In genomic region chr6:145880609-145881008, GRCm38 (mm10) we compare ENCODE assay signal across 28 mouse cellular contexts. TPM values are rescaled to one million over a fixed set of nuclear protein-coding genes. Genes with fewer than 3 reads are reported as not detected.
"Had no signal": no experiment of that assay in that cellular context is flagged by ENCODE, and none has a peak within 500 bp of the region (broad histone marks: within the 10 kb centered on the region; RNA-seq: fewer than 3 reads in every experiment).

No protein-coding gene starts in this region.

- H3K27ac ChIP-seq: embryonic facial prominence, embryonic 10.5 days; embryonic facial prominence, embryonic 12.5 days; embryonic facial prominence, embryonic 13.5 days; embryonic facial prominence, embryonic 15.5 days; forebrain, embryonic 10.5 days; forebrain, embryonic 12.5 days; forebrain, embryonic 13.5 days; forebrain, embryonic 15.5 days; heart, adult 2 months had no signal

- DNase-seq: cerebellum, adult 2 months; cerebellum, adult 8-10 months; cerebellum, adult 9-10 months; cerebellum, adult 9-11 months; cerebellum, postnatal 10 days; cerebellum, postnatal 14 days; cerebellum, postnatal 25 days; cerebellum, postnatal 36 days; embryo, embryonic 11 days; forebrain, postnatal 0 days; gastrocnemius, postnatal 10 days; gastrocnemius, postnatal 14 days; gastrocnemius, postnatal 36 days; heart, adult 18-20 months; heart, adult 2 months had no signal

- H3K9me3 ChIP-seq: embryonic facial prominence, embryonic 10.5 days; embryonic facial prominence, embryonic 12.5 days; embryonic facial prominence, embryonic 13.5 days; embryonic facial prominence, embryonic 15.5 days; forebrain, embryonic 10.5 days; forebrain, embryonic 12.5 days; forebrain, embryonic 13.5 days; forebrain, embryonic 15.5 days had no signal

- H3K27me3 ChIP-seq: embryonic facial prominence, embryonic 12.5 days; embryonic facial prominence, embryonic 13.5 days; embryonic facial prominence, embryonic 15.5 days; forebrain, embryonic 12.5 days; forebrain, embryonic 13.5 days; forebrain, embryonic 15.5 days had no signal

- H3K4me1 ChIP-seq: embryonic facial prominence, embryonic 10.5 days; embryonic facial prominence, embryonic 12.5 days; embryonic facial prominence, embryonic 13.5 days; embryonic facial prominence, embryonic 15.5 days; forebrain, embryonic 10.5 days; forebrain, embryonic 12.5 days; forebrain, embryonic 15.5 days had no signal

- H3K4me3 ChIP-seq: embryonic facial prominence, embryonic 10.5 days; embryonic facial prominence, embryonic 12.5 days; embryonic facial prominence, embryonic 13.5 days; embryonic facial prominence, embryonic 15.5 days; erythroblast, embryonic 14.5 days; forebrain, embryonic 10.5 days; forebrain, embryonic 12.5 days; forebrain, embryonic 13.5 days; forebrain, embryonic 15.5 days; heart, adult 2 months had no signal

- ATAC-seq: forebrain, embryonic 13.5 days; forebrain, embryonic 14.5 days; forebrain, embryonic 15.5 days; forebrain, embryonic 16.5 days; forebrain, postnatal 0 days had no signal

- H3K9ac ChIP-seq: embryonic facial prominence, embryonic 12.5 days; embryonic facial prominence, embryonic 13.5 days; embryonic facial prominence, embryonic 15.5 days; forebrain, embryonic 12.5 days; forebrain, embryonic 13.5 days; forebrain, embryonic 15.5 days; forebrain, postnatal 0 days had no signal

- H3K36me3 ChIP-seq: embryonic facial prominence, embryonic 10.5 days; embryonic facial prominence, embryonic 12.5 days; embryonic facial prominence, embryonic 13.5 days; embryonic facial prominence, embryonic 15.5 days; forebrain, embryonic 10.5 days; forebrain, embryonic 12.5 days; forebrain, embryonic 15.5 days had no signal

- H3K4me2 ChIP-seq: embryonic facial prominence, embryonic 12.5 days; embryonic facial prominence, embryonic 13.5 days; embryonic facial prominence, embryonic 15.5 days; forebrain, embryonic 12.5 days; forebrain, embryonic 13.5 days; forebrain, embryonic 15.5 days had no signal

RNA-seq across cellular contexts. Expression of gene Bhlhe41, which starts 15.3 kb away (rescaled TPM):
- total RNA-seq: granulocyte monocyte progenitor cell, adult 5-6 weeks had no signal

RNA-seq across cellular contexts. Expression of gene Sspn, which starts 50.8 kb away (rescaled TPM):
- total RNA-seq: common myeloid progenitor, adult 5-6 weeks; granulocyte monocyte progenitor cell, adult 5-6 weeks had no signal
- polyA plus RNA-seq: erythroblast, embryonic 14.5 days had no signal
